Mouse (Mus musculus) large intestine, adult 2 months (tissue): Measurements from ENCODE around the gene Guk1. TPM values are rescaled to one million over a fixed set of nuclear protein-coding genes. Genes with fewer than 3 reads are reported as not detected.

ENCODE experiments used
- DNase-seq: peaks from one replicate; pipeline ENCODE4 v3.0.0-alpha.2; 2012; ENCODE audit warnings: low read depth, low spot score
- WGBS: fragments of 180-500 bp; shearing (Covaris S2); methylation state at CpG from one replicate; pipeline ENCODE4 v1.1.7; 2018; 5-methylcytosine and 5-hydroxymethylcytosine counted together
- polyA plus RNA-seq: library from polyadenylated mRNA; depleted of rRNA; stranded (reverse); fragments of >200 nt; gene quantifications from 2 replicates; pipeline ENCODE4 v1.2.3, GENCODE M21; 2012; rRNA removed

Gene Guk1
- polyA plus RNA-seq, 1 experiment: 143 TPM

DNA sequence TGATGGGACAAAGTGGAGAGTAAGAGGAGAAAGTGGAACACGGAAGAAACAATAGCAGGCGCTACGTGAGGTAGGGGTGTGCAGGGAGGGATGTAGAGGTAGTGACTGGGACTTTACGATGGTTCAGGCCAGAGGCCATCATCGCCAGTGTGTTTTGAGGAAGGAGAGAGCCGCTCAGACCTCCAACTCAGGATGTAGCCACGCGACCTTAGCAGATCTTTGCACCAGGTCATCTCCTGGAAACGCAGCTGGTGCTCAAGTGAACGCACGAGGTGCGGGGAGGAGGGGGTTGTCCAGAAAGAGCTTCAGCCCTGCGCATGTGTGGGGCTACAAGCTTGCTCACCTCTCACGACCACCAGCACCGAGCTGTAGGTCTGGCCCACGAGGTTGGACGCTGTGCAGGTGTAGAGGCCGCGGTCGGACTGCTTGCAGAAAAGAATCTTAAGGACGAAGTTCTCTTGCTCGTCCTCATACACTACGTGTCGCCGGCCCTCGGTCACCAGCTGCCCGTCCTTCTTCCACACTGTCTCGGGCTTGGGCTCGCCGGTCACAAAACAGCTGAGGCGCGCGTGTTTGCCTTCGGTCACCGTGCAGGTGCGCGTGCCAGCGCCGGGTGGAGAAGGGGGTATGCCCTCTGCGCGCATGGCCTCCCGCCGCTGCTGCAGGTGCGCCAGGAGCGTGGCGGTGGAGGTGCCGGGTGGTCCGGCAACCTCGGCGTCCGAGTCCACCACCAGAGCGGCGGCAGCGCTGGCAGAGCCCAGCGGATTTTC is 56.8 kb downstream of the Guk1 start:
- DNase-seq: no peak
- WGBS: 4% methylated on average over 55 of the region's 55 CpGs

DNA sequence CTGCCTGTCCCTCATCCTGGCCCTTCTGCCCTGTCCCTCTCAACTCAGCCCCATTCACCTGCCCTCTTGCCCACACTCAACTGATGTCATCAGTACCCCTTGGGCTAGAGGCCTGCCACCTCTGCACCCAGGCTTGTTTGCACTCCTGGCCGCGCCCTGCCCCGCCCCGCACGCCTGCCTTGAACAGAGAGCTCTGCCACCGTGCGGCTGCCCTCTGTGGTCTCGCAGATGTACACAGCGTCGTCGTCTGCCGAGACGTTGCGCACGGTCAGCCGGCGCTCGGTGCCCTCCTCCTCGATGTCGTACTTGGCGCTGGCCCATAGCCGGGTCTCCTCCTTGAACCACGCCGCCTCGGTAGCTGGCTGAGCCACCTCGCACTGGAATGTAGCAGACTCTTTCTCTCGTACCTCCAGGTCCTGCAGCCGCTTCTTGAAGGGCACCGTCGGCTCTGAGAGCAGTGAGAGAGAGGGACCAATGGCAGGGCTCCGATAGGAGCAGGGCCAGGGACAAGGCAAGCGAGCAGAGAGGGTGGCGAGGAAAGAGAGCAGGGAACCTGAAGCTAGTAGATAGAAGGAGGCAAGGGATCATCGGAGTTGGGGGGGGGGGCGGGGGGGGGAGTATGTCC is 57.5 kb downstream of the Guk1 start:
- WGBS: 3% methylated on average over 34 of the region's 35 CpGs
- DNase-seq: peak; percentile 24

Other genes with a start within 250 kb of the Guk1 start
- 2.3 and 3.7 TPM in 2 replicates for gene Hist3h2ba, start 243.3 kb downstream of the Guk1 start, polyA plus RNA-seq
- 11.6 and 13.1 TPM in 2 replicates for gene Hist3h2a, start 237.5 kb downstream of the Guk1 start, polyA plus RNA-seq
- 0.15 and 0.22 TPM in 2 replicates for gene Trim17, start 237.5 kb downstream of the Guk1 start, polyA plus RNA-seq
- gene Trim11, start 214.1 kb downstream of the Guk1 start, polyA plus RNA-seq: 15.4 and 21.9 TPM in 2 replicates
- 0.62 and 0.92 TPM in 2 replicates for gene Obscn, start 55.8 kb downstream of the Guk1 start, polyA plus RNA-seq
- 4.7 and 7.1 TPM in 2 replicates for gene Iba57, start 28.5 kb downstream of the Guk1 start, polyA plus RNA-seq
- gene Gjc2, start 9.0 kb downstream of the Guk1 start, polyA plus RNA-seq: 1.7 and 2.5 TPM in 2 replicates
- 36.9 and 46.1 TPM in 2 replicates for gene Mrpl55, start 10.3 kb upstream of the Guk1 start, polyA plus RNA-seq
- 21.1 and 21.6 TPM in 2 replicates for gene 2310033P09Rik, start 16.1 kb upstream of the Guk1 start, polyA plus RNA-seq
- gene Arf1, start 36.1 kb upstream of the Guk1 start, polyA plus RNA-seq: 693 and 778 TPM in 2 replicates
- not detected in 2 replicates for gene Wnt3a, start 98.5 kb upstream of the Guk1 start, polyA plus RNA-seq
- 1.0 and 1.4 TPM in 2 replicates for gene Wnt9a, start 114.7 kb upstream of the Guk1 start, polyA plus RNA-seq
- gene Prss38, start 183.4 kb upstream of the Guk1 start, polyA plus RNA-seq: not detected in 2 replicates